Mouse (Mus musculus): ENCODE measurements at regions not wholly inside any gene's neighbourhood (a gene's known extent, or its start where the extent isn't known, plus 50 kb on each side); places are given as distances from the start of the nearest gene placed in this dataset.

- DNase-seq: peak; percentile 8
These were observed 213.9 kb downstream of the Dok5 start for GRCm38 (mm10) chr2:170945401-170946105.

GRCm38 (mm10) chr2:170946106-170946657 is 214.6 kb downstream of the Dok5 start:
- DNase-seq: no peak

- no peak for DNase-seq
These were observed 215.6 kb downstream of the Dok5 start for GRCm38 (mm10) chr2:170947236-170947635.

GRCm38 (mm10) chr2:170954626-170955025 is 223.0 kb downstream of the Dok5 start:
- no peak for DNase-seq

GRCm38 (mm10) chr2:170956766-170957165 is 225.2 kb downstream of the Dok5 start:
- DNase-seq: no peak

GRCm38 (mm10) chr2:170960396-170960795 is 228.8 kb downstream of the Dok5 start:
- no peak for DNase-seq

GRCm38 (mm10) chr2:170962481-170962880 is 230.9 kb downstream of the Dok5 start:
- DNase-seq: no peak

- no peak for DNase-seq
These were observed 237.8 kb downstream of the Dok5 start for GRCm38 (mm10) chr2:170969430-170969829.

GRCm38 (mm10) chr2:170985357-170985756 is 253.8 kb downstream of the Dok5 start:
- DNase-seq: no peak

- DNase-seq: no peak
These were observed 266.8 kb downstream of the Dok5 start for GRCm38 (mm10) chr2:170998378-170998777.

- DNase-seq: no peak
These were observed 268.6 kb downstream of the Dok5 start for GRCm38 (mm10) chr2:171000165-171000564.

GRCm38 (mm10) chr2:171028481-171028880 is 296.9 kb downstream of the Dok5 start:
- no peak for DNase-seq
